Mouse (Mus musculus) lung, embryonic 15.5 days (tissue): ENCODE measurements around the gene Krtap31-2. TPM values are rescaled to one million over a fixed set of nuclear protein-coding genes. Genes with fewer than 3 reads are reported as not detected.

Experiments used
- polyA plus RNA-seq: library from polyadenylated mRNA; unstranded; fragments of >200 nt; fragmentation: Nextera tagmentation; extraction: Ambion mirVana; gene quantifications from 2 replicates; pipeline ENCODE4 v1.2.1, GENCODE M21; 2015

Krtap31-2 gene
- polyA plus RNA-seq, 1 experiment from 2014 or later: not detected

Other genes with a start within 250 kb of the Krtap31-2 start
- not detected in 2 replicates for gene Gm14190, start 245.6 kb upstream of the Krtap31-2 start, polyA plus RNA-seq
- gene Gm14180, start 202.0 kb upstream of the Krtap31-2 start, polyA plus RNA-seq: not detected in 2 replicates
- not detected in 2 replicates for gene Gm11595, start 163.4 kb upstream of the Krtap31-2 start, polyA plus RNA-seq
- not detected in 2 replicates for gene Krtap4-8, start 155.6 kb upstream of the Krtap31-2 start, polyA plus RNA-seq
- gene Krtap4-9, start 151.1 kb upstream of the Krtap31-2 start, polyA plus RNA-seq: not detected in 2 replicates
- not detected in 2 replicates for gene Gm11596, start 142.8 kb upstream of the Krtap31-2 start, polyA plus RNA-seq
- not detected in 2 replicates for gene Gm11569, start 137.4 kb upstream of the Krtap31-2 start, polyA plus RNA-seq
- not detected in 2 replicates for gene Gm11554, start 131.8 kb upstream of the Krtap31-2 start, polyA plus RNA-seq
- gene Krtap4-13, start 126.4 kb upstream of the Krtap31-2 start, polyA plus RNA-seq: not detected in 2 replicates
- gene Gm11564, start 120.6 kb upstream of the Krtap31-2 start, polyA plus RNA-seq: not detected in 2 replicates
- not detected in 2 replicates for gene 2300003K06Rik, start 98.2 kb upstream of the Krtap31-2 start, polyA plus RNA-seq
- gene Krtap4-16, start 84.7 kb upstream of the Krtap31-2 start, polyA plus RNA-seq: not detected in 2 replicates
- gene Gm11568, start 78.4 kb upstream of the Krtap31-2 start, polyA plus RNA-seq: not detected in 2 replicates
- gene Gm11559, start 71.8 kb upstream of the Krtap31-2 start, polyA plus RNA-seq: not detected in 2 replicates
- not detected in 2 replicates for gene Krtap9-1, start 62.9 kb upstream of the Krtap31-2 start, polyA plus RNA-seq
- gene Gm11567, start 57.1 kb upstream of the Krtap31-2 start, polyA plus RNA-seq: not detected in 2 replicates
- gene Krtap31-1, start 28.4 kb upstream of the Krtap31-2 start, polyA plus RNA-seq: not detected in 2 replicates
- gene Gm11565, start 21.5 kb upstream of the Krtap31-2 start, polyA plus RNA-seq: not detected in 2 replicates
- not detected in 2 replicates for gene Krtap9-5, start 12.2 kb downstream of the Krtap31-2 start, polyA plus RNA-seq
- gene Krtap29-1, start 42.8 kb downstream of the Krtap31-2 start, polyA plus RNA-seq: not detected in 2 replicates
- gene Krtap16-1, start 50.3 kb downstream of the Krtap31-2 start, polyA plus RNA-seq: not detected in 2 replicates
- 1.6 and 2.3 TPM in 2 replicates for gene Krtap17-1, start 57.7 kb downstream of the Krtap31-2 start, polyA plus RNA-seq
- not detected in 2 replicates for gene Krt33a, start 79.9 kb downstream of the Krtap31-2 start, polyA plus RNA-seq
- gene Krt33b, start 93.6 kb downstream of the Krtap31-2 start, polyA plus RNA-seq: not detected in 2 replicates
- 0.34 TPM in 1 of 2 replicates, not detected in the other for gene Krt34, start 105.3 kb downstream of the Krtap31-2 start, polyA plus RNA-seq
- 0.10 TPM in 1 of 2 replicates, not detected in the other for gene Krt31, start 114.3 kb downstream of the Krtap31-2 start, polyA plus RNA-seq
- gene Krt32, start 151.9 kb downstream of the Krtap31-2 start, polyA plus RNA-seq: not detected in 2 replicates
- not detected in 2 replicates for gene Krt35, start 159.9 kb downstream of the Krtap31-2 start, polyA plus RNA-seq
- 0.13 and 0.20 TPM in 2 replicates for gene Krt36, start 169.3 kb downstream of the Krtap31-2 start, polyA plus RNA-seq
- gene Krt13, start 185.3 kb downstream of the Krtap31-2 start, polyA plus RNA-seq: 4.0 and 7.4 TPM in 2 replicates
- 49.1 and 59.3 TPM in 2 replicates for gene Krt15, start 199.6 kb downstream of the Krtap31-2 start, polyA plus RNA-seq
- 253 and 264 TPM in 2 replicates for gene Krt19, start 212.4 kb downstream of the Krtap31-2 start, polyA plus RNA-seq